Mouse (Mus musculus): Measurements from ENCODE around the gene Serpina11. TPM values are rescaled to one million over a fixed set of nuclear protein-coding genes. Genes with fewer than 3 reads are reported as not detected.

Serpina11 gene
- polyA plus RNA-seq, 1 experiment, result 0.08 TPM

DNA sequence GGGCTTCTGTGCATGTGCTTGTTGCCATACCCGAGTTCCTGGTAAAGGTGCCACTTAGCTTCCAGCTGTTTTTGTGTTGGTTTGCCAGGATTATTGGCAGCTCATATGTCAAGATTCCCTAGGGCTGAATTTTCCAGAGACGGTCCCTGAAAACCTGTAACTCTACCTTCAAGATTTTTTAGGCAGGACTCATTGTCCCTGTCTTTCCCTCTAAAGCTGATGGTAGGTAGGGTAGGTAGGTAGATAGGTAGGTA, 316 bp downstream of the Serpina11 start:
- WGBS, result 31% methylated on average over 2 of the region's 2 CpGs
- Histone ChIP-seq H3K4me3 (ENCODE audit: low read depth, low read length) (no peak overlapping the region), H3K4me1 (ENCODE audit: control insufficient read depth, insufficient read depth, insufficient read length, low read length) (no peaks in the 10 kb centered on the region), H3K36me3 (ENCODE audit: control insufficient read depth, insufficient read depth, low read length) (no peaks in the 10 kb centered on the region), H3K27ac (ENCODE audit: insufficient read depth, low read depth, low read length) (no peak overlapping the region), H3K27me3 (ENCODE audit: control insufficient read depth, insufficient read depth, low read length) (no peaks in the 10 kb centered on the region; the same call in 1 of the 2 replicates)
- TF ChIP-seq POLR2A (IDR thresholded peaks at IDR 0.05; ENCODE audit: low read depth, low read length) (no peak), CTCF (IDR thresholded peaks at IDR 0.05; ENCODE audit: extremely low read depth, insufficient read length, insufficient replicate concordance, low read depth, low read length) (no peak)

DNA sequence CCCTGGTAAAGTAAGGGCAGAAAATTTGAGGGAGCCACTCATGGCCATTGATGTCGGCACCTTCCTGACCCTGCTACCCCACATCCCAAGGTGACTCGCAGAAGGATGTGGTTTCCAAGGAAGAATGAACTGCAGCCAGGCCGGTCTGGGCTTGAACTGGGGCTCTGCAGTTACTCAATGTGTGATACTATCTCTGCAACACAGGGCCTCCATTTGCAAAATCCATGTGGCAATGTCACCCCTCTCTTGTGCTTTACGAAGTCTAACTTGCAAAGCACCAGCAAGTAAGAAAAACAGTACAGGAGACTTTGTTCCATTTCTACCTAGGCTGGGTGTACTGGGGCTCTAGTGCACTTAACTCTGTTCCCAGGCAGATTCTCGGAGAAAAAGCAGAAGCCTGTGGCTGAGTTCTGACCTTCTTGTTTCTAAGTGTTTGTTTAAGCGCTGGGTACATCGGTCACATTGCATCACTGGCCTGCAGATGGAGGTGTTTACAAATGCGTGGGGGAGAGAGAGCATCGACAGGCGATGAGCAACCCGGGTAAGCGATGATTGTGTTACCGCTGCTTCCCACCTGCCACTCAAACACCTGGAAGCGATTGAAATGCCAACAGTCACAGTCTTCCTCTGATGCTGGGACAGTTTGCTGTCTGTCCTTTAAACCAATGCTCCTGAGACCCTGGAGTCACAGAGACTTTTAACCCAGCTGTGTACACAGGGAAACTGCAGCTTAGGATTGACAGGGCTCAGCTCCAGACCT, 823 bp downstream of the Serpina11 start:
- no peak for TF ChIP-seq CTCF (IDR thresholded peaks at IDR 0.05; ENCODE audit: extremely low read depth, insufficient read length, insufficient replicate concordance, low read depth, low read length)
- TF ChIP-seq POLR2A (IDR thresholded peaks at IDR 0.05; ENCODE audit: low read depth, low read length), result no peak
- WGBS, result 26% methylated on average over 14 of the region's 14 CpGs

DNA sequence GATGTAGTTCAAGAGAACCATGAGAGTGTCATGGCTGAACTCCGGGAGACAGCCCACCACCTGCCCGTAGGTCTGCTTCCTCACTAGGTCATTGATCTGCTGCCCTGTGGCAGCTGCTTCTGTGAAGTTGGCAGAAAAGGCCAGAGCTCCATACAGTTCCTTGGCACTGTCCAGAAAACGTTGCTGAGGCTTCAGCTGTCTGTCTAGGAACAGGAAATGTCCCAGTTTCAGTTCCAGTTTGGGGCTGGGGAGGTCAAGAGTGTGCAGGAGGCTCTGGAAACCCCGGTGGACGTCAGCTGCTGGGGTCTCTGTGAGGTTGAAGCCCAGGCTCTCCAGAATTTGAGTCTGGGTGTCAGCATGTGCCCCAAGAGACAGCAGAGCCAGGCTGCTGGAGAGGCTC, 3.9 kb downstream of the Serpina11 start:
- WGBS, result 42% methylated on average over 5 of the region's 5 CpGs
- Histone ChIP-seq H3K27ac (ENCODE audit: insufficient read depth, low read depth, low read length) (no peak overlapping the region), H3K27me3 (ENCODE audit: control insufficient read depth, insufficient read depth, low read length) (no peaks in the 10 kb centered on the region; the same call in 1 of the 2 replicates), H3K36me3 (ENCODE audit: control insufficient read depth, insufficient read depth, low read length) (no peaks in the 10 kb centered on the region), H3K4me3 (ENCODE audit: low read depth, low read length) (no peak overlapping the region), H3K4me1 (ENCODE audit: control insufficient read depth, insufficient read depth, insufficient read length, low read length) (no peaks in the 10 kb centered on the region)
- TF ChIP-seq CTCF (IDR thresholded peaks at IDR 0.05; ENCODE audit: extremely low read depth, insufficient read length, insufficient replicate concordance, low read depth, low read length) (no peak), POLR2A (IDR thresholded peaks at IDR 0.05; ENCODE audit: low read depth, low read length) (no peak)

More for the DNA sequence above, 823 bp downstream of the Serpina11 start:
- Histone ChIP-seq H3K27ac (ENCODE audit: insufficient read depth, low read depth, low read length) (no peak overlapping the region), H3K4me1 (ENCODE audit: control insufficient read depth, insufficient read depth, insufficient read length, low read length) (no peaks in the 10 kb centered on the region), H3K36me3 (ENCODE audit: control insufficient read depth, insufficient read depth, low read length) (no peaks in the 10 kb centered on the region), H3K4me3 (ENCODE audit: low read depth, low read length) (no peak overlapping the region), H3K27me3 (ENCODE audit: control insufficient read depth, insufficient read depth, low read length) (no peaks in the 10 kb centered on the region; the same call in 1 of the 2 replicates)

DNA sequence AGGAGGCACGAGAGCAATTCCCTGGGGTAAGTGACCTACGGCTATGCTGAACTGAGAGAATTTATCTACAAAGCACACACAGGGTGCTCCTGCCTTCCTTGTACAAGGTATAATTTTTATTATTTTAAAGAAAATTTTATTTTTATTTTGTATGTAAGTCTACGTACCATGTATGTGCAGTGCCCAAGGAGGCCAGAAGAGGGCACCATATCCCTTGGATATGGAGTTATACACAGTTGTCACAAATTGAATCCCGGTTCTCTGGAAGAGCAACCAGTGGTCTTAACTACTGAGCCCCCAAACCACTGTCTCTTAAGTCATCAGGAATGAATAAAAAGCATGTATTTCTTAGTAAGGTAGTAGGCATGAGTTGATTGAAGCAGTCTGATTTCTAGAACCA, 4.8 kb downstream of the Serpina11 start:
- 54% methylated on average over 4 of the region's 4 CpGs for WGBS

DNA sequence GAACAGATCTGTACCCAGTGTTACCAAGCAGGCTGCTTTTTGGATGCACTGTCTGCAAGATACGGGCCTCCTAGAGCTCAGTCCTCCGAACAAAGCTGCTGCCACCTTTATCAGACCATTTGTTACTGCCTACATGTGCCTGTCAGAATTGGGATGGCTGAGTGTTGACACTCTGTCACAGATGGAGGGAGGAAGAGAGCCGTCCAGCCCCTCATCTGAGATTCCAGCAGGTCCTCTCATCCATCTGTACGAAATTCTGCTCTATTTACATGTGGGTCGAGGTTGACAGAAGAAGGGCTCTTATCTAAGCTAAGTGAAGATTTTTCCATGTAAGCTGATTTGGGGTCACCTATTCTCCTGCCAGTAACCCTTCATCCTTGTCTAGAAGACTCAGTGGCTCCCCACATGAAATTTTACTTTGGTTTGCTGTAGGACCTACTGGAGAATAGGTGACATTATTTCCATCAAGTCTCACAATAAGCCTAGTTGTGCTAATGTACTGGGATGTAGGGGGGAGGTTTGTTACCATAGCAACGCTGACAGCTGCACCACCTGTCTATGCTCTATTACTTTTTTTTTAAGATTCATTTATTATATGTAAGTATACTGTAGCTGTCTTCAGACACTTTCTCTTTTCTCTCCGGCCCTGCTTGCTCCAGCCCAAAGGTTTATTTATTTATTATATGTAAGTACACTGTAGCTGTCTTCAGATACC, 8.0 kb downstream of the Serpina11 start:
- Histone ChIP-seq H3K27me3 (ENCODE audit: control insufficient read depth, insufficient read depth, low read length) (no peaks in the 10 kb centered on the region; the same call in 1 of the 2 replicates), H3K4me1 (ENCODE audit: control insufficient read depth, insufficient read depth, insufficient read length, low read length) (no peaks in the 10 kb centered on the region), H3K27ac (ENCODE audit: insufficient read depth, low read depth, low read length) (no peak overlapping the region), H3K36me3 (ENCODE audit: control insufficient read depth, insufficient read depth, low read length) (no peaks in the 10 kb centered on the region), H3K4me3 (ENCODE audit: low read depth, low read length) (no peak overlapping the region)
- no peak for TF ChIP-seq POLR2A (IDR thresholded peaks at IDR 0.05; ENCODE audit: low read depth, low read length)
- TF ChIP-seq CTCF (IDR thresholded peaks at IDR 0.05; ENCODE audit: extremely low read depth, insufficient read length, insufficient replicate concordance, low read depth, low read length), result no peak
- WGBS, result 67% methylated on average over 7 of the region's 7 CpGs

More for the DNA sequence above, 4.8 kb downstream of the Serpina11 start:
- Histone ChIP-seq H3K4me1 (ENCODE audit: control insufficient read depth, insufficient read depth, insufficient read length, low read length) (no peaks in the 10 kb centered on the region), H3K27me3 (ENCODE audit: control insufficient read depth, insufficient read depth, low read length) (no peaks in the 10 kb centered on the region; the same call in 1 of the 2 replicates), H3K36me3 (ENCODE audit: control insufficient read depth, insufficient read depth, low read length) (no peaks in the 10 kb centered on the region), H3K27ac (ENCODE audit: insufficient read depth, low read depth, low read length) (no peak overlapping the region), H3K4me3 (ENCODE audit: low read depth, low read length) (no peak overlapping the region)
- TF ChIP-seq POLR2A (IDR thresholded peaks at IDR 0.05; ENCODE audit: low read depth, low read length), result no peak
- TF ChIP-seq CTCF (IDR thresholded peaks at IDR 0.05; ENCODE audit: extremely low read depth, insufficient read length, insufficient replicate concordance, low read depth, low read length), result no peak

DNA sequence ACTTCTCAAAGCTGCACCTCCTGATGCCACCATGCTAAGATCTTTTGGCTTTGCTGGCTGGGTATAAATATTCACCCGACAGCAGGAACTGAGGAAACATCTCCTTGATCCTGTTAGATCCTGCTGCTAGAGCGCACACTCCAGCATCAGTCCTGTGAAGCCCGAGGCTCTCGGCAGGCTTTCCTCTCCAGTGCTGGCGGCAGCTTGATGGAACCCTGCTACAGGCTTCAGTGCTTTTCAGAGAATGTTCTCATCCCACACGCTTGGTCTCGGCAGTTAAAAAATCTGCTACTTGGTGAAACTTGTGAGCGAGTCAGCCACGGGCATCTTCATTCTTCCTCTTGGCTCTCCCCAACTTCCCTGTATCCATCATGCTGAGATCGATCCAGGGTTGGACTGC, 11.5 kb downstream of the Serpina11 start:
- TF ChIP-seq CTCF (IDR thresholded peaks at IDR 0.05; ENCODE audit: extremely low read depth, insufficient read length, insufficient replicate concordance, low read depth, low read length) (no peak), POLR2A (IDR thresholded peaks at IDR 0.05; ENCODE audit: low read depth, low read length) (no peak)
- H3K36me3 ChIP-seq (ENCODE audit: control insufficient read depth, insufficient read depth, low read length), result no peaks in the 10 kb centered on the region
- no peaks in the 10 kb centered on the region for H3K27me3 ChIP-seq (ENCODE audit: control insufficient read depth, insufficient read depth, low read length)
- H3K4me1 ChIP-seq (ENCODE audit: control insufficient read depth, insufficient read depth, insufficient read length, low read length), result no peaks in the 10 kb centered on the region
- WGBS, result 87% methylated on average over 10 of the region's 10 CpGs
- H3K27ac ChIP-seq (ENCODE audit: insufficient read depth, low read depth, low read length), result no peak overlapping the region
- H3K4me3 ChIP-seq (ENCODE audit: low read depth, low read length), result no peak overlapping the region

DNA sequence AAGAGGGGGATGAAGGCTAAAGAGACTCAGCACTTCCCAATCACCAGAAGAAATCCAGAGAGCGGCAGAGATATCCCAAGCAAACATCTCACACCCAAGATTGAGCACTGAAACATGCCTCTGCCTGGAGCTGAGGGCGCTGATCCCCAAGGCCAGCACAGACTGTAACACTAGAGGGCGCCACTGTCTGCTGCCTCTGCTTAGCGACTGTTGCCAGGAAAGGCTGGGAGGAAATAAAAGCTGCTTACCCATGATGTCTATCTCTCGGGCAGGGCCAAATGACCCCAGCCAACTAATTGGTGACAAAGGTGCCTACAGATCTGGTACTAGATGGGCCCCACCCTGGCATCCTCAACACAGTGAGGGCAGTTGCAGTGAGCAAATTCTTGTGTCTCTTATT, 11.9 kb downstream of the Serpina11 start:
- Histone ChIP-seq H3K4me1 (ENCODE audit: control insufficient read depth, insufficient read depth, insufficient read length, low read length) (no peaks in the 10 kb centered on the region), H3K36me3 (ENCODE audit: control insufficient read depth, insufficient read depth, low read length) (no peaks in the 10 kb centered on the region), H3K27ac (ENCODE audit: insufficient read depth, low read depth, low read length) (no peak overlapping the region), H3K4me3 (ENCODE audit: low read depth, low read length) (no peak overlapping the region), H3K27me3 (ENCODE audit: control insufficient read depth, insufficient read depth, low read length) (no peaks in the 10 kb centered on the region)
- 18% methylated on average over 5 of the region's 5 CpGs for WGBS
- TF ChIP-seq POLR2A (IDR thresholded peaks at IDR 0.05; ENCODE audit: low read depth, low read length) (no peak), CTCF (IDR thresholded peaks at IDR 0.05; ENCODE audit: extremely low read depth, insufficient read length, insufficient replicate concordance, low read depth, low read length) (peak; percentile 67; the same call in 1 of the 2 replicates)
